Mouse (Mus musculus): Measurements from ENCODE around the gene Tmem117.
A peak's percentile ranks its signal among the peaks of the same experiment; 100 is the strongest.

The Tmem117 gene

GRCm38 (mm10) chr15:94893201-94893600 lies 264.2 kb downstream of the Tmem117 start:
- DNase-seq (ENCODE audit: low read depth, low spot score): no peak

GRCm38 (mm10) chr15:94894086-94894485 lies 265.1 kb downstream of the Tmem117 start:
- DNase-seq (ENCODE audit: low read depth, low spot score): no peak

GRCm38 (mm10) chr15:94895681-94896080 lies 266.6 kb downstream of the Tmem117 start:
- no peak for DNase-seq (ENCODE audit: low read depth, low spot score)

- no peak for DNase-seq (ENCODE audit: low read depth, low spot score)
Measured at GRCm38 (mm10) chr15:94903188-94903587, 274.2 kb downstream of the Tmem117 start.

GRCm38 (mm10) chr15:94904672-94905407 lies 275.8 kb downstream of the Tmem117 start:
- DNase-seq (ENCODE audit: low read depth, low spot score): peak; percentile 32

GRCm38 (mm10) chr15:94921672-94922071 lies 292.6 kb downstream of the Tmem117 start:
- peak; percentile 22 for DNase-seq (ENCODE audit: low read depth, low spot score)

GRCm38 (mm10) chr15:94927986-94928385 lies 299.0 kb downstream of the Tmem117 start:
- DNase-seq (ENCODE audit: low read depth, low spot score): no peak

- DNase-seq (ENCODE audit: low read depth, low spot score): no peak
Measured at GRCm38 (mm10) chr15:94930743-94931142, 301.7 kb downstream of the Tmem117 start.

GRCm38 (mm10) chr15:94933044-94933443 lies 304.0 kb downstream of the Tmem117 start:
- DNase-seq (ENCODE audit: low read depth, low spot score): no peak

GRCm38 (mm10) chr15:94933480-94933879 lies 304.4 kb downstream of the Tmem117 start:
- DNase-seq (ENCODE audit: low read depth, low spot score): no peak

GRCm38 (mm10) chr15:94941954-94942353 lies 312.9 kb downstream of the Tmem117 start:
- DNase-seq (ENCODE audit: low read depth, low spot score): no peak

GRCm38 (mm10) chr15:94942465-94942864 lies 313.4 kb downstream of the Tmem117 start:
- no peak for DNase-seq (ENCODE audit: low read depth, low spot score)

- no peak for DNase-seq (ENCODE audit: low read depth, low spot score)
Measured at GRCm38 (mm10) chr15:94943891-94944290, 314.9 kb downstream of the Tmem117 start.

- no peak for DNase-seq (ENCODE audit: low read depth, low spot score)
Measured at GRCm38 (mm10) chr15:94951382-94952048, 322.5 kb downstream of the Tmem117 start.

GRCm38 (mm10) chr15:94956697-94957096 lies 327.7 kb downstream of the Tmem117 start:
- DNase-seq (ENCODE audit: low read depth, low spot score): no peak

- DNase-seq (ENCODE audit: low read depth, low spot score): no peak
Measured at GRCm38 (mm10) chr15:94957202-94957601, 328.2 kb downstream of the Tmem117 start.

- no peak for DNase-seq (ENCODE audit: low read depth, low spot score)
Measured at GRCm38 (mm10) chr15:94967004-94967403, 338.0 kb downstream of the Tmem117 start.

- no peak for DNase-seq (ENCODE audit: low read depth, low spot score)
Measured at GRCm38 (mm10) chr15:94968403-94969180, 339.6 kb downstream of the Tmem117 start.

GRCm38 (mm10) chr15:94981798-94982197 lies 352.8 kb downstream of the Tmem117 start:
- DNase-seq (ENCODE audit: low read depth, low spot score): no peak

- DNase-seq (ENCODE audit: low read depth, low spot score): no peak
Measured at GRCm38 (mm10) chr15:94995352-94995751, 366.3 kb downstream of the Tmem117 start.

- no peak for DNase-seq (ENCODE audit: low read depth, low spot score)
Measured at GRCm38 (mm10) chr15:95005121-95005824, 376.2 kb downstream of the Tmem117 start.

- DNase-seq (ENCODE audit: low read depth, low spot score): no peak
Measured at GRCm38 (mm10) chr15:95022251-95022650, 393.2 kb downstream of the Tmem117 start.
